Mouse (Mus musculus): ENCODE measurements around the gene Cadps.

DNA sequence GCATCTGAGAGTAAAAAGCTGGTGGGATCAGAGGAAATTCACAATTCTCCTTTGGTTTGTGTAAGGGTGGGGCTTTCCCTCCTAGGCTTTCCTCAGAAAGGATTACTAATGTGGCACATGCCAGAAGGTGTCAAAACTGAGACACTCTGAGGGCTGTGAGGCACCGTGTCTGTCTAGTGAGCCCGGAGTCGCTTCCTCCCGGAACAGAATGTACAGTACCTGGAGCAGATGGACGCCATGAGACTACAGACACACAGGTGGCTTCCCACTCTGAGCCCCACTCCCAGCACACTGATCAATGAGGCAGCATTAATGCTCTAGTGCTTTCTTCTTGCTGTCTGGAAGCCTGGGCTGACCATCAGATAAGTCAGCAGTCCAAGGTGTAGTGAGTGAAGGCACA is 283.8 kb downstream of the Cadps start:
- no peak for TF ChIP-seq EP300 (IDR thresholded peaks at IDR 0.05; ENCODE audit: low read depth)
- TF ChIP-seq CTCF (IDR thresholded peaks at IDR 0.05; ENCODE audit: low read depth): no peak

Data from liver, embryonic 14.5 days (tissue).